Mouse (Mus musculus): Measurements from ENCODE around the gene Wasf2.

Gene Wasf2

GRCm38 (mm10) chr4:133201006-133201771 is 70.9 kb downstream of the Wasf2 start:
- no peak for DNase-seq (ENCODE audit: low read depth, low spot score)

DNA sequence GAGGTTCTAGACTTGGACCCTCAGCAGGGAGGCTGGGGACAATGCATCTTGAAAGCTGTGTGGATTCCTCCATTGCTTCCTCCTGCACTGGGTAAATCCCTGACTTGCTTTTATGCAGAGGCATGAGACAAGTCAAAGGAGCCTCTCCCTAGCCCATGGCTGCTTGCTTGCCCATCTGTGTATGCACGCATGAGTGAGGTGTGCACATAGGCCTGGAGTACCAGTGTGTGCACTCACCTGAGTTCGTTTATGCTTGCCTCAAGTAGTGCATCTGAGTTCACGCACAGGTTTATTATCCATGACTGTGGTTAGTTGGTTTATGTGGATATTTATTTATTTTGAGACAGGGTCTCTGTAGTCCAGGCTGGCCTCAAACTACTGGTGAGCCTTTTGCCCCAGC is 71.9 kb downstream of the Wasf2 start:
- no peak for DNase-seq (ENCODE audit: low read depth, low spot score)

GRCm38 (mm10) chr4:133203591-133203990 is 73.3 kb downstream of the Wasf2 start:
- DNase-seq (ENCODE audit: low read depth, low spot score) = no peak

- no peak for DNase-seq (ENCODE audit: low read depth, low spot score)
Measured at GRCm38 (mm10) chr4:133204379-133204778, 74.1 kb downstream of the Wasf2 start.

DNA sequence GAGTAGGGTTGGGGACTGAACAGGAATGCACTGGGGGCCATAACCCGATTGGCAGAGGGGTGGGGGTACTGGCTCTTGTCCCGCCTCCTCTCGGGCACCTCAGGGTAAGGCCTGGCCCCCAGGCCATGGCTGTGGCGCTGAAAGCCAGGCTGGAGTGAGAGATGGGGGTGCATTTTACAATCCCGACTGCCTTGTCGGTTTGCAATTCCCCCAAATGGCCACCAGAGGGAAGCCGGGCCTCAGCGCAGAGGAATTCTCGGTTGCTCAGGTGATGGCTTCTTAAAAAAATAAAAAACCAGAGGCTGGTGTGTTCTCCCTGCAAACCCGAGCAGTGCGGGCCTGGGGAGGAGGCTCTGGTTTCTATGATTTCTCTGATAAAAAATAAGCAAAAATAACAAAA is 79.1 kb downstream of the Wasf2 start:
- peak; percentile 78 for DNase-seq (ENCODE audit: low read depth, low spot score)

GRCm38 (mm10) chr4:133210023-133210787 is 79.9 kb downstream of the Wasf2 start:
- no peak for DNase-seq (ENCODE audit: low read depth, low spot score)

DNA sequence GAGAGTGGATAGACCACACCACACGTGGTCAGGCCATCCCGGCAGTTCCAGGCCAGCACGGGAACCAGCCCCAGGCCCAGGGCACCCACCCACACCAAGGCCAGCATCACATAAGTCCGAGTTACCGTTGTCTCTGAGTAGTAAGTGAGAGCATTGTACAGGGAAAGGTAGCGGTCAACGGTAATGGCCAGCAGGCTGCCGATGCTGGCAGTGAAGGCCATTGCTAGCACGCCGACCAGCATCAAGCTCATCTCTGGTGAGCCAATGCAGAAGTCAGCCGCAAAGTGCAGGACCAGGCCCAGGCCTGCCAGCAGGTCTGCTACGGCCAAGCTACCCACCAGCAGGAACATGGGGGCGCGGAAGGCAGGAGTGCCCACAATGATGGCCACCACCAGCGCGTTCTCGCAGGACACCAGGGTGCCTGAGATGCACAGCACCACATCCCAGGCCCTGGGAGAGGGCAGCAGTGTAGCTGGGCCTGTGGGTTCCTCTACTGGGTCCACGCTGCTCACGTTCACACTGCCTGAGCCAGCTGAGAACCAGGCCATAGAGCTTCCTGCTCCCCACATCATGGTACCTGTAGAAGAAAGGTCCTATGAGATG is 80.6 kb downstream of the Wasf2 start:
- DNase-seq (ENCODE audit: low read depth, low spot score) = no peak

DNA sequence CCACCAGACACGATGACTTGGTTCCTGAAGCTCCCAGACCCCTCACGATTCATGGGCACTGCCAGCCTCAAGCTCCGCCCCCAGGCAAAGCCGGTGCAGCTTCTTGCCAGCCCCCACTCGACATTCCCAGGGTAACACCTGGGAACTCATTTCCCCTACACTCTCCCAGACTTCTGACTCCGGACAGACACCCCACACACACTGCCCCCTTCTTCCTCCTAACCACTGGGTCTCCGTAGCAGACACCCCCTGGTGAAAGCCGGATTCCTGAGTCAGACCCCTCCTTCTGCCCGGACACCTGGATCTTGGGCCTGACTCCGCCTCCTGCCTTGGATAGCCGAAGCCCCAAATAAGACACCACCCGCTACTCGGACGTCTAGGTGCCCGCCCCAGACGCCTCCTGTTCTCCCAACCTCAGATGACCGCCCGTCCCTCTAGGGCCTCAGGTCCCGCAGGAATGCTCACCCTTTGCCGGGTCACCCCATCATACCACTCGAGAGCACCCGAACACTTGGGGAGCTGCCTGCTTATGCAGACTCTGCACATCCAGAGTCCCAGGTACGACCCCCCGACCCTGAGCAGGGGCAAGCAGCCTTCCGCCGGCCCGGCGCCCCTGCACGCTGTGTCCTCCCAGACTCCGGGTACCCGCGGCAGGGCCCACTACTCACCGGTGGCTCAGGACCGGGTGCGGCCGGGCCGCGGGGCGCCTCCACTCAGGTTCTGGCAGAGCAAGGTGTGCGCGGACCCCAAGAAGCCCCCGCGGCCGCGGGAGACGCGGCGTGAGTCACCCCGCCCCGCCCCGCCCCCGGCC is 81.7 kb downstream of the Wasf2 start, which contains the start of the genes Cd164l2 and Gpr3:
Gene Cd164l2 (plus strand): TSS at position 381 of the 811 bp plus-strand sequence.
Gene Gpr3 (minus strand): TSS at position 786 of the 811 bp plus-strand sequence.
- no peak for DNase-seq (ENCODE audit: low read depth, low spot score)

DNA sequence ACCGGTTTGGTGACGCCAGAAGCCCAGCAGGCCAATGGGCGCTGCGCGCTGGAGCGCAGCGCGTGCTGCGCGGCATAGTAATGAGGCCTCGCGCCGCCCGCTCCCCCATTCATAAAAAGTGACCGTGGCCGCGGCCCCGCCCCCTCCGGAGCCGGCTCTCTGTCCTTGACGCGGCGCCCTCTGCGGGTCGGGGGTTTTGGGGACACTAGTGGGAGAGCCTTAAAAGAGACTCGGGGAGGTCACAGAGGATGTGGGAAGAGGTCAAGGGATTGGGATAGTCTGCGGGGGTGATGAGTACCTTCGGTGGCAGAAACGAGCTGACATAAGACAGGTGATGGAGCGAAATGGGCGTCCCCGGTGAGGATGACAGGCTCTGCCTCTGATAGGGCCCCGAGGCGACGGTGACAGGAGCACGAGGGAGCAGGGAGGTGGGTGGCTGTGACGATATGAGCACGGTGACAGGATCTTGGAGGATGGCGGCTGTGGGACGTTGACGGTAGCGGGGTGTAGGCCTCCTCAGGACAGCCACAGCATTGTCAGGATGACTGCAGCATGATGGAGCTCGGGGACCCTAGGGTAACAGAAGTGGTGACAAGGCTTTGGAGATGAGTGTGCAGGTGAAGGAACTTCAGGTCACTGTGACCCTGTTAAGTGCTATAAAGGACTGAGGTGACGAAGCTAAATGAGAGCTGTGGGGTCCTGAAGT is 82.4 kb downstream of the Wasf2 start:
- DNase-seq (ENCODE audit: low read depth, low spot score) = peak; percentile 85

DNA sequence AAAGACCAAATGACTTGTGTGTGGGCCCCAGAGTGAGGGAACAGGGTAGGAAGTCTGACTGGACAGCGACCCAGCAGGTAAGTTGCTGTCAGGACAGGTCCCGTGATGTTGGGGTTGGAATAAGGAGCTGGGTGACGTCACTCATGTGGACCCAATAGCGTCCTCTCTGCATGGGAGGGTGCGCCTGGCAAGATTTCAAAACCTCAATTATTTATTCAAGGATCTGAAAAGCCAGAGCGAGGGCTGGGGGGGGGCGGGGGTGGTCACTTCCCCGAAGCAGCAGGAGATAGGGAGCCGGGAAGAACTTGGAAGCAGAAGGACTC is 82.9 kb downstream of the Wasf2 start:
- DNase-seq (ENCODE audit: low read depth, low spot score) = no peak

DNA sequence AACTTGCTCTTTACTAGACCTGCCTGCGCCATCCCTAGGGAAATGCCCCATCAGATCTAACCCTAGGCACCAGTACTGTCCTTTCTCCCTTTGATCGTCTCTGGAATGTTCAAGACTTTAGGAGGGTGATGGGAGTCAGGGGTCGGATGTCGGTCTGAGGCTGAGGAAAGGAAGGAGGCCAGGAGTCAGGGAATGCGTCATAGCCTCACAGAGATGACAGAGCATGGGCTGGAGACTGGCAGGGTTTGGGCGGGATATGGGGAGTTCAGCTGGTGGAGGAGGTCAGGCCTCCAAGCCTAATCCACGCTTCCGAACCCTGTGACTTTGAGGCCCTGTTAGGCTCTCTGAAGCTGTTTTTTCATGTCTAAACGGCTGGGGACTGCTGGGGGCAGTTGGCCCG is 83.4 kb downstream of the Wasf2 start:
- no peak for DNase-seq (ENCODE audit: low read depth, low spot score)

- peak; percentile 67 for DNase-seq (ENCODE audit: low read depth, low spot score)
Measured at GRCm38 (mm10) chr4:133217641-133218040, 87.3 kb downstream of the Wasf2 start.

- no peak for DNase-seq (ENCODE audit: low read depth, low spot score)
Measured at GRCm38 (mm10) chr4:133218745-133219144, 88.4 kb downstream of the Wasf2 start.

GRCm38 (mm10) chr4:133220656-133221055 is 90.4 kb downstream of the Wasf2 start:
- DNase-seq (ENCODE audit: low read depth, low spot score) = no peak

GRCm38 (mm10) chr4:133221701-133222100 is 91.4 kb downstream of the Wasf2 start:
- DNase-seq (ENCODE audit: low read depth, low spot score) = no peak

- no peak for DNase-seq (ENCODE audit: low read depth, low spot score)
Measured at GRCm38 (mm10) chr4:133223875-133224274, 93.6 kb downstream of the Wasf2 start.

- no peak for DNase-seq (ENCODE audit: low read depth, low spot score)
Measured at GRCm38 (mm10) chr4:133226073-133226472, 95.8 kb downstream of the Wasf2 start.

DNA sequence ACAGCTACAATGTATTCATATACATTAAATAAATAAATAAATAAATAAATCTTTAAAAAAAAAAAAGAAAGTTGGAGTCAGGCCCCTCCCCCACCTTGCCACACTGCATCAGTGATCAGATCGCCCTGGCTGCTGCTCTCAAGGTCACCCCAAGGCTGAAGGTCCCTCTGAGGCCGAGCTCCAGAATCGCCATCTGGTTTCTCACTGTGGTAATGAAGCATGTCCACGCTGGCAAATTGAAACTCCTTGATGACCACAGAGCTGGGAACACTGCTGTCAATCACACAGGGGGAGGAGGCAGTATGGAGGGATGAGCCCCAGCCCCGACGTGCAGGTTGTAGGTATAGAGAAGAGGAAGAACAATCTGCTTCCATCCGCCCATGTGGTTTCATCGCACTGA is 97.3 kb downstream of the Wasf2 start:
- DNase-seq (ENCODE audit: low read depth, low spot score) = no peak

DNA sequence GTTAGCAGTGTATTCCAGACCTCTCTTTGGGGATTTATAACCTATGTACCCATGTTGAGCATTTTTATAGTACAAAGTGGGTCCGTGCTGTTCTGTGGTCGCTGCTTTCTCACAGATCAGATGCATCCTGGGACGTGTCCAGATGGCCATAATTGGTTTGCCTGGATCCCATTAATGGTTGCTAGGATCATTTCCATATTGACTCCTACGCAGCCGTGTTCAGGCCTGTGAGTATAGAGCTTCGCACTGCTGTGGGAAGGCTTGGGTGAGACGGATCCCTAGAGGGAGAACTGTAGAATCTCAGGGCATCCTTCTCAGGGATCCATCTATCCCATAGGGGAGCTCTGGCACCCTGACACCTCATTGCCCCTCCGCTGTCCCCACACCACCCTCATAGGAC is 99.3 kb downstream of the Wasf2 start:
- no peak for DNase-seq (ENCODE audit: low read depth, low spot score)

- no peak for DNase-seq (ENCODE audit: low read depth, low spot score)
Measured at GRCm38 (mm10) chr4:133233285-133233976, 103.1 kb downstream of the Wasf2 start.

DNA sequence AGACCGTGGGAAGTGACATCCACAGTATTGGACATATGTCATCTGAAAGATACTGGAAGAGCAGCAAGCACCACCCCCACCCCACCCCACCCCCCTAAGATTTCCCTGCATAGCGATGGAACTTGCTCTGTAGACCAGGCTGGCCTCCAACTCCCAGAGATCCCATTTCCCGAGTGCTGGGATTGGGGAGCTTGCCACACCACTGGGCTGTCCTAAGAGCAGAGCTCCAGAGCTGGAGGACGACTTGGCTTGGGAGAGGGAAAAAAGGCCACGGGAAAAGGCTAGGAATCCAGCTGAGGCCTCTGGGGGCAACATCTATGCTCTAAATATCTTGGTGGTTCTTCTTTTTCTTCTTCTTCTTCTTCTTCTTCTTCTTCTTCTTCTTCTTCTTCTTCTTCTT is 104.5 kb downstream of the Wasf2 start:
- no peak for DNase-seq (ENCODE audit: low read depth, low spot score)
